Mouse (Mus musculus) layer of hippocampus, adult 11-12 months (tissue): ENCODE measurements around the gene Milr1.
A peak's percentile ranks its signal among the peaks of the same experiment; 100 is the strongest.
"Not testable (repeated sequence)": the region's sequence is repeated elsewhere in the genome, so short reads cannot be mapped to it uniquely, and the experiment has no call there.

Experiments
- DNase-seq: peaks from one replicate; pipeline ENCODE4 v3.0.0; 2022; ENCODE audit warnings: low spot score

The Milr1 gene

DNA sequence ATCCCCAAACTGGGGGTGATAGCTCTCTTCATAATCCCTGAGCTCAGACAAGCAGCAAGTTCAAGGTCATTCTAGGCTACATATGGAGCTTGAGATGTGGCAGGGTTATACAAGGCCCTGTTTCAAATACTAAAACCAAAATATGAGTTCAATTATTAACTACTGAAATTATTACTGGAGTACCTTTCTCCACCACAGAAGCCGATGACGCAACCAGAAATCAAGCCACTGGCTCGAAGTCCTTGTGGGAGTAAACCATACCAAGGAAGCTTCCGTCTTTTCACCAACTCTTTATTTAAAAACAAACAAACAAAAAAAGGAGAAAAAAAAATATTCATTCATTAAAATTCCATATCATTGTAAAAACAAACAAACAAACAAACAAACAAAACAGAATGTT, 25.9 kb downstream of the Milr1 start:
- DNase-seq = no peak

DNA sequence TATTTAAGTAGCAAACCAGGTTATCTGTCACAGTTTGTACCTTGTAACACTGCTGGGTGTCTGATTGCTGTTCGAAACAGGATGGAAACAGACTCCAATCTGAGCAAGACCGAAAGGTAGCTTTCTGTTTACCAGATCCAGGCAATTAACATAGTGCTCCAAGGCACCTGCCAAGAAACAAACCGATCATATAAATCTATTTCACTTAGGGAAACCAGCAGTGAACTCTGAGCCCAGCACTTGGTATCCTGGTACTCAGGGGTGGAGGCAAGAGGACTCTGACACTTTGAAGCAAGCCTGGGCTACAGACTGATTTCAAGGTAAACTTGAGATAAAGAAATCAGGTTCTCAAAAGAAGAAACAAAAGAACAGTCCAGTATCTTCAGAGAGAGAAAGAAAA, 26.4 kb downstream of the Milr1 start:
- DNase-seq = no peak

DNA sequence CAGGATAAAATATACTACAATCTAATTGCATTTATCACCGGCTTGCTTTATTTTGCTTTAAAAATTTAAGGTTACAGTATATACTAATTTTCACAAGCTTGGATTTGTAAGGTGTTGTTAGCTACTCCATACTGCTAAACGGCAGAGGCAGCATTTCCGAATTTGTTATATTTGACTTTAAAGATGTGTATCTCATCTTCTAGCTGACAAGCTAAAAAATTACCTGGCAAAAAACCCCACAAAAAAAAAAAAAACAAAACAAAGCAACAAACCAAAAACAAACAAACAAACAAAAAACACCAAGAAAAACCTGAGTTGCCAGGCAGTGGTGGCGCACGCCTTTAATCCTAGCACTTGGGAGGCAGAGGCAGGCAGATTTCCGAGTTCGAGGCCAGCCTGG, 27.1 kb downstream of the Milr1 start:
- no peak for DNase-seq

DNA sequence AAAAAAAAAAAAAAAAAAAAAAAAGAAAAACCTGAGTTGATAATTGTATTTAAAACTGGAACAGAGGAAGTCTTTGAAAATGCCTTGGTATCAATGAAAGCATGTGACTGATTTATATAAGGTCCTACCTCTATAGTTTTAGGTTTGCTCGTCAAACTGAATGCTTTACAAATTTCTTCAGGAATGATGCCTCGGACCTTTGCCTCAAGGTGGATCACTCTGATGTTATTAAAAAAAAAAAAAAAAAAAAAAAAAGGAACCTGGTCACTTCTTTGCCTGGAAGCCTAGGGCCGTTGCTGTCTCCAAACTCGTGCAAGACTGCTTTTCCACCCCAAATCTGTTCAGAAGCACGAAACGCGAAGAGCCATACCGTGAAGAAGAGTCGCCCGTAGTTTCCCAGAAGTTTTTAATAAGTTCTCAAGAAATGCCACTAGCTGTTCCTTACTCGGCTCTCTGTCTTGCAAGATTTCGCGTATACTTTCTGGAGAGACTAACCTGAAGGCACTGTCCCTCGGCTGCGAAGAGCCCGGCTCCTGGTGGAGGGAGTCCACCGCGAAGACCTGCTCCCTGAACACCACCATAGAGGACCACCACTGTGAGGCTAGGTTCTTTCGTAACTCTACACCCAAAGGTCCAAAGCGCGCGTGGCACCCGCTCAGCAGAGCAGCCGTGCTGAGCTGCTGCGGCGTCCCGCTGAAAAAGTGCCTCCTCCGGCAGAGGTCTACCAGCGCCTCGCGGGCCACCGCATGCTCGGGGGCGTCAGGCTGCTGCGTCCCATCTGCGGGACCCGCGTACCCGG, 27.8 kb downstream of the Milr1 start:
- DNase-seq = no peak

DNA sequence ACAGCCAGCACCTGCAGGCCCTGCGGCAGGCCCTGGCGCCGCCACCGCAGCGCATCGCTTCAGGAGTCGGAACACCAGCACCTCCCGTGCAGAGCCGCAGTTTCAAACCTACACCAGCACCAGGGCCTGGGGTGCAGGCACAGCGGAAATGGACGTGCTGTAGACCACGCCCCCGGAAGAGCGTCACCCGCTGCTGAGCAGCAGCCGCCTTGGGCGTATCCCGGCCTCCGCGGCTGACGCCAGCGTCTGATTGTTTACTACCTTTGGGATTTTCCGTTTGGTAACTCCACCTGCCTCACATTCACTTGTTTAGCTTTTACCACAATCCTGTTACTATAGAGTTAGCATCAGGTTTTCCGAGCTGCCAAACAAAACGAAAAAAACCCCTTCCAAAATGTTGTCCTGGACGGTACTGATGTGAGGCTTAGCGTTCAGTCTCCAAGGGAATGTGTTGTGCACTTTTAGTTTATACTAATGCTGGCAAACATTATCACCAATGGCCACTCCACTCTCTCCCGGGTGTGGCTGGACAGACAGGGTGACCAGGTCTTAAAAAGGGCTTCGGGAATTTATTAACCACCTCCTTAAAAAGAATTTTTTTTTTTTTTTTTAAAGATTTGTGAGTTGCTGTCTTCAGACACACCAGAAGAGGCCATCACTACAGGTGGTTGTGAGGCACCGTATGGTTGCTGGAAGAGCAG, 28.5 kb downstream of the Milr1 start, which contains the start of gene Polg2:
Gene Polg2, minus strand, starts transcription at position 150 of the 701 bp plus-strand sequence.
- DNase-seq = peak; percentile 91

DNA sequence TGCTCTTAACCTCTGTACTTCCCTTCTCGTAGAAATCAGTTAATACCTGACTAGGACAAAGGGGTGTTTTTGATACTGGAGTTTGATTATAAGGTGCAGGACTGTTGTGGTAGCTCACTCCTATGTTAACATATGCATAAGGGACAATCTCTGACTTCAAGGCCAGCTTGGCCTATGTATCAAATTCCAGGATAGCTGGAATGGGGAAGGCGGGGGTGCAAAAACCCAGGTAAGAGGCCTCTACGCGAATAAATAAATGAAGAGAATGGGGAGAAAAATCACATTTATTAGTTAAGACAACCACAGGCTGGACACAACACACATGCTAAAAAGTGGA, 29.0 kb downstream of the Milr1 start:
- DNase-seq = no peak

DNA sequence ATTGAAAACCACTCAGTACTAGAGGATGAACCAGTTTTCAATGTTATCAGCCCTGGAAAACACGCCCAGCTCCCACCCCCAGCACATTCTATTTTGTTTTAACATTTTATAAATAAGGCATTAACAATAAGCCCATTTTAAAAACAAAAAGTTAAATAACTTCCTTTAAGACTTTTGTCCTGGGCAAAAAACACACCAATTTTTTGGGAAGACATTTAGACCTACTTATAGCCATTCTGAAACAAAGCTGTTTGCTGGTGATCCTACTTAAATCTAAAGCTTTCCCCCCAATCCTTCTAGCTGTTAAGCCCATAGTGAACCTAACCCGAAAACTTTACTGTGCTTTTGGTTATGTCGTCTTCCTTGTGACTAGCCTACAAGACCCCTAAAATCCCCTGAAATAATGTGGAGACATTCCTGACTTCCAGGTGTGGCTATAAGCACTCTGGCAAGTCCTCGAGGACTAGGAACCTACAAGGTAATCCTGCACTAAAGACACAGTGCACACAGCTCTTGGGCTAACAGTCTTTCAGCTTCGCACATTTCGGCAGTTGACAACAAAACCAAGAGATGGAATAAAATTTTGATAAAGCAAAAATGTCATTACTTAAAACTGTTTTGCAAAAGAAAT, 29.7 kb downstream of the Milr1 start:
- no peak for DNase-seq

DNA sequence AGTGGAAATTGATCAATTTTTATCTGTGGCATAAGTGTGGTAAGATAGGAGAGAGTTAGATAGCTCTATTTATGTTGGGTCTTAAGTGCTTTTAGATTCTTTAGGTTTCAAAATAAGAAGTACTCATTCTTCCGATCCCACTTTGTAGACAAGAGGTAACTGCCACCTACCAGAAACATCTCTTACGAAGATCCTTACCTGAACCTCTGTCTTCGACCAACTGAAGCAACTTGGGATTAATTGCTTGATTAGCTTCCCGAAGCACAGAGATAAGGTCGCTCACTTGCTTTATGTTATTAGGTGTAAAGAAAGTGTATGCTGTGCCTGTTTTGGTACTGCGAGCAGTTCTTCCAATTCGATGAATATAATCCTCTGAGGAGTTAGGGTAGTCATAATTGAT, 31.2 kb downstream of the Milr1 start:
- not testable (repeated sequence) for DNase-seq

DNA sequence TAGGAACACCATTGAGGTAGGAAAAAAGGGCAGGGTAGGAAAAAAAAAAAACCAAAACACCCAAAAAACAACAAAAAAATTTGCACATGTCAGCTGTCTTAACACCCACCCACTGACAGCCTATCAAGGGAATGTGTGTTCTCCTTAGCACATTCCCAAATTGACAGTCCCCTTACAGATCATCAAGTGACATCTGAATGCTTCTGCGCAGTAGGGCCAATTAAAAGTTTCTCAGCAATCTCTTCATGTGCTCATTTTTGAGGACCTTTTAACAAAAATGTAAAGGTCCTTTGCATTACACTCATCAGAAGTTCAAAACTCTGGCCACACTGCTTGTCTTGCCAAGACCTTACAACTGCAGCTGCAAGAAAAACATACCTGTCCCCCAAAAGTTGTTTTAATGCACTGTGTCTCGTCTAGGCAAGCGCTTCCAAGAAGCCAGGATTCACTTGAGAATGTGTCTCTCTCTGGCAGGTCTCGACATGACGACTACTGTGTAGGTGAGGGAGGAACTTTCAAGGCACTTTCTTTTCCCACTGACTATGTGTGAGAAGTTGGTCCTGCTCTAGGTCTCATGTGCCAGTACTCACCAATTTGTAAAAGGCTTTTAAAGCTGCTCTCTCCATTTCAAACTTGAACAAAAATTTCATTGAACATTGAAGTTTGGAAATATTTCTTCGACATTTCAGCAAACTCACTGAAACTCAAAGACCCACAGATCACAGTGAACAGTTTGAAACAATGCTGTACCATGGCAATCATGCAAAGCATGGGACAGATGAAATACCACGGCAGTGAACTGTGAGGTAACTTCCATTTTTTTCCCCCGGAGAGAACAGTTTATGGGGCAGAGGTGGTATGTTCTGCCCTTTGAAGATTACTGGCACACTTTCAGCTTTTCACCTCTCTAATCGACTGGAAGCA, 32.1 kb downstream of the Milr1 start:
- DNase-seq = no peak

DNA sequence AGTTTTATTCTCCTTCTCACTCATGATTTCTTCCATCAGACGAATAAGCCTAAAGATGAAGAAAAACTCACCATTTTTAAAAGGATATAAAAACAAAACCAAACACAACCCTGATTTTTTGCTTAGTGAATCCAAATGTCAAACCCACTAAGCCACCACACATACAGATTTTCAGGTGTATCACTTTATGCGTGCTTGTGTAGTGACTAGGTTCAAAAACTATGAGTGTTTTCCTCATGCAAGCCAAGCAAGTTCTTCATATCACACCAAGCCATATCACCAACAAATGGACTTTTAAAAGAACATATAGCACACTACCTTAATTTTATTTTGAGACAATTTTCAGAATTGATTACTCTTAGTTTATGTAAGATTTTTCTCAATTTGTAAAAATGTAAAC, 33.5 kb downstream of the Milr1 start:
- no peak for DNase-seq

DNA sequence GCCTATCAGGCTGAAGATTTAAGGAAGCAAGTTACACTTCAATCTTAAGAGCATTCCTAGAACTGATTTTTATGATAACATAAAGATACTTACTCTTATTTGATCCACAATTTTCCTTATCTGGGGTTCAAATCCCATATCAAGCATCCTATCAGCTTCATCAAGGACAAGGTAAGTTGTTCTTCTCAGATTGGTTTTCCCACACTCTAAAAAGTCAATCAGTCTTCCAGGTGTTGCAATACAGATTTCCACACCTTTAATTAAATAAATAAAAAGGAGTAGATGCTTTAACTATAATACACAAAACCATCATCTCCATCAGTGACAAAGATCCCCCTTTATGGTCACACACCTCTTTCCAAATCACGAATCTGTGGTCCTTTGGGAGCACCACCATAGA, 34.0 kb downstream of the Milr1 start:
- DNase-seq = no peak

DNA sequence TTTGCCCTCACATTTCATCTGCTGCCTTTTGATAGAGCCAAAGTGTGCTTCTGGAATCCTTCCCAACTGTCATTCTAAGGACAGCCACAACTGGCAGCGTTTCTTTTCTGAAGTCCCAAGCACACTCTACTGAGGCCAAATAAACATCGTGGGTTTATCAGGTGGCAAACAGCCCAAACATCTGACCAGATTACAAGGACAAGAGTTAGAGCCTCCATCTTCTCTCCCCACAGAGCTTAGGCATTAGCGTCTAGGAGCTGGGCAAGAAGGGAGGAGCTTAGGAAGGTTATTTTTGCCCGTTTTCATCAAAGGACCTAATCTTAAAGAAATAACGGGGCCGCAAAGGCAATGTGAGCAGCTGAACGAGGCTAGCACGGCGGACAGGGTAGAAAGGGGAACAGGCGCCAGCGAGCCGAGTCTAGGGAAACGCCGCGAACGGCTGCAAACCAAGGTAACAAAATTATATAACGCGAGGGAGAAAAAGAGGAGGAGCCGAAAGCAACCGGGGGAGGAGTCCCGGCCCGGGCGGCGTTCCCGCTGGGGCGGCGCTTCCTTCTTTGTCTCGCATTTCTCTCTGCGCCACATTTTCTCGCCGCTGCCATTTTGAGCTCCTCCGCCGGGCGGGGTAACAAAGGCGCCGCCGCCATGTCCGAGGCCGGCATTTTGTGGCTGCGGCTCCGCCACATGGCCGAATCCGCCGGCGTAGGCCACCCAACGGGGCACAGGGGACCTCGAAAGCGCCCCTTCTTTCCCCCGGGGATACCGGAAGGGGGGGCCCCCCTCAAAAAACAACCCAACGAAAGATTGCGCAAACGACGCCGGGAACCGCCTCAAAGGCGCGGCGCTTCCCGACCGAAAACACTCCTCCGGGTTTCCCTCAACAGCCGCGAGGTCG, 36.4 kb downstream of the Milr1 start:
- DNase-seq = peak; percentile 91

DNA sequence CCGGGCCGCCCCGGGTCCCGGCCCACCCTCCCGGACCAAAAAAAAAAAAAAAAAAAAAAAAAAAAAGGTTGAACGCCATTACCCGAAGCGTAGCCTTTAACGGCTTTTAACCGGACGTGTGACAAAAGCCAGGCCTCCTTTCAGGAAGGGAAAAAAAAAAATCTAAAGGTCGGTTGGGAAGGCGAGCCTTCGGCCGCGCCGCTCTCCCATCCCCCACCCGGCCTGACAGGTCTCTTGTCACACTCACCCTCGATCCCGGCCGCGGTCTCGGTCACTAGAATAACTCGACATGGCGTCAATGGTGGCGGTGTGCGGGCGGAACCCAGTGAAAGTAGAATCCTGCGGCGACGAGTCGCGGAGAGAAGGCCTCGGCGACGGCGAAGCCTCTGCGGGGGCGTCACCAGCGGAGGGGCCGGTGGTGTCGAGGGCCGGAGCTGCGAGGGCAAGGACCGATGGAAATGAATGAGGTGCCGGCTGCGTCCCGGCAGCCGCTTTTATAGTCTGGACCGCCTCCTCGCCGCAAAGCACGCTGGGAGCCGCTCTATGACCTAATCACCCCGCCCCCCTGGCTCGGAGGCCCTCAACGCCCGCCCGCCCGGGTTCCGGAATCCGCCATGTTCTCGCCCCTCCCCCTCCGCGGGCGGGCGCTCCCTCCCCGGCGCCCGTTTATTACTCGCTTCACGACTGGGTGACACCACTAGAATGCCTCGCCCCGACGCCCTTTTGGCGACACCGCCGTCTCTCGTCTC, 37.2 kb downstream of the Milr1 start:
- DNase-seq = peak; percentile 99

DNA sequence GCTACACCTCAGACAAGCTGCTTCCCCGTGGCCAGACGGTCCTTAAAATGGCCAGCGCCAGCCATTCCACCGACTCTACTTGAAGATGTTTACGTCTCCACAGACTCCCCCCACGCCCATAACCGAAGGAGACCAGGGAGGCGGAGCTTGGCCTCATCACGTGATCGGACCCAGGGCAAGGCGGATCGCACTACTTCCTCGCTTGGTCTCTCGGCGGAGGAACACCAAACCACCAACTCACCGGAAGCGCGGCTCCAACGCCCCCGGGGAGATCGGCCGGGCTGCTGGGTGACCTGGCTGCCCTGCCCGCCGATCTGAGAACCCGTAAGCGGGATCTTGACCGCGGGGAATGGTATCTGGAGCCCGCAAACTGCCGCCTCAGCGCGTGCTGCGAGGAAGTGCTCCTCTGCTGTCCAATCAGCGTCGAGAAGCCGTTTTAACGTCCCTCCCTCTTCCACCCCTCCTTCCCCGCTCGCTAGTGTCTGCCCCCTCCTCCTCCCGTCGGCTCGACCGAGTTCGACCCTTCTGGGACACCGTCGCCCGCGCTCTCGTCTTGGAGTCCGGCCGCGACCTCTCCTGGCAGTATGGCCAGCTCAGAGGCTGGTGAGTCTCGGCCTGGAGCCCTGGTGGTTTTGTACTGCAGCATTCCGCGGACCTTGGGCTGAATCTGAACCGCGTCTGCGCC, 37.9 kb downstream of the Milr1 start, which contains the start of the genes Ddx5 and Cep95:
Gene Ddx5, minus strand, starts transcription at position 411 of the 685 bp plus-strand sequence.
Gene Cep95, plus strand, starts transcription at position 478 of the 685 bp plus-strand sequence.
- DNase-seq = peak; percentile 98

DNA sequence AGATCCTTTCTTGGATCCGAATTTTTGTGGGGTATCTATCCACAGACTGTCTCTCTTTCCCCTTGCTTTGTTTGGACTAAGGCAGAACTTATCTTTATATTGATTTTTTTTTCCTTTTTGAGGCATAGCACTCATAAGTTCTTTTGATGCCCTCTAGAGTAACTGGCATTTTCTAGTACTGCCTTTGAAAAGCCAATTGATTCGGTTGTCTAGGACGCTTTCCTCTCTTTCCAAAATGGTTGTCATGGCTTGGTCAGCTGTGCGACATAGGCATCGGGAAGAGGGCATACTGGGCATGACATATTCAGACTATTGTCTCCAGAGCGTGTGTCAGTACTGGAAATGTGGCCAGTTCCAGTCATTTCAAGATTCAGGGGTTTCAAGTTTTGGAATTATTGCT, 38.6 kb downstream of the Milr1 start:
- DNase-seq = no peak

DNA sequence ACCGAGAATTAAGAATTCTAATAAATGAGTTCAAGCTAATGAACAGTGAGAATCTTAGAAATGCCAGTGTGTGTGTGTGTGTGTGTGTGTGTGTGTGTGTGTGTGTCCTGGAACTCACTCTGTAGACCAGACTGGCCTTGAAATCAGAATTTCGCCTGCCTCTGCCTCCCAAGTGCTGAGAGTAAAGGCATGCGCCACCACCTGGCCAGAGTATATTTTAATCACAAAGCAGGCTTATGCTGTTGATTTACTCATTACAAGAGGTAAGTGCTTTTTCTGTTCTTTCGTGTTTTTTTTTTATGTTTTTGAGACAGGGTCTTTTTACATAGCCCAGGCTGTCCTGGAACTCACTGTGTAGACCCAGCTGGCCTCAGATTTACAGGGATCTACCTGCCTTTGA, 42.8 kb downstream of the Milr1 start:
- no peak for DNase-seq

DNA sequence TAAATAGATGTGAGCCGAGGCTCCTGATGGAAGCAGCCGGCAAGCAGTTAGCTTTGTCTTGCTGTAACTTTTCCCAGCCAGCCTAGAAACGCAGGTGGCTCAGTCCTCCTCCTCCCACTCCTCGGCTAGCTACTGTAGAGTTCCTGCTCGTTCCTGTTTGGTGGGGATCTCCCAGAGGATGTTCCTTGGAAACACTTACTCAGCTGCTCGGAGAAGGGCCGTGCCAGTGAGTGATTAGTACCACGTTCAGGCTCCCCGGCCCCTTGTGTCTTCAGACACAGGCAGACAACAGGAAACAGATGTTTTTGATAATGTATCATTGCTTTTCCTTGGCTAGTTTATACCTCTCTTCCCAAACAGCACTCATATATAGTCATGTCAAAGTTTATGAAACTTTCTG, 44.7 kb downstream of the Milr1 start:
- DNase-seq = no peak

DNA sequence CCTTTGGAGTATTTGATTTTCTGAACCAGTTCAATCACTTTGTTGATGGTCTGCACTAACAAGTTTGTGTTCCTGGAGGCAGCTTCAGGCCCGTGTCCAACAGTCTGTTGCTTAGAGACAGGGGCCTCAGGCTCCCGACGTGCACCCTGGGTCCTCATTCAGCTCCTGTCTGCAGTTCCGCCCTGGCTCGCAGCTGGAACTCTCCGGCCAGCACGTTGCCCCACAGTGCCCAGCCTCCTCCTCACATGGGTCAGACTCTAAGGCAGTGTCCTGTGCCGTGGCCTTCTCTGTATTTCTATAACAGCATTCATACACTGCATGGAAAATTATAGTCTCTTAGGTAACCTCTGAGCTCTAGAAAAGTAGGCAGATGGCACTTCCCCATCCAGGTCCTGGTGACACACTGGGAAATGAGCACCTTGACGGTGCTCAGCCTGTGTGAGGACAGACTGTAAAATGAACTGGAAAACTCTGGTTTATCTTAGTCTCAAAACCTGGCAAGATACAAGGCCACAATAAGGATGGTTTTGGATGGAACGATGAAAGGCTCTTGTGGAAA, 51.1 kb downstream of the Milr1 start:
- no peak for DNase-seq

DNA sequence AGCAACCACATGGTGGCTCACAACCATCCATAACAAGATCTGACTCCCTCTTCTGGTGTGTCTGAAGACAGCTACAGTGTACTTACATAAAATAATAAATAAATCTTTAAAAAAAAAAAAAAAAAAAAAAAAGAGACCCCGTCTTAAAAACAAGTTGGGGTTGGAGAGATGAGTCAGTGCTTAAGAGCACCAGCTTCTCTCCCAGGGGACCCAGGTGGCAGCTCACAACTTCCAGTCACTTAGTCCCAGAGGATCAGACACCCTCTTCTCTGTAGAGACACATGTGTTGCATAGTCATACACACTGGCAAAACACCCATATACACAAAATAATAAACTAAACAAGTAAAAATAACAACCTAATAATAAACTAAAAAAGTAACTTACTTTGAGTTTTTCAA, 56.4 kb downstream of the Milr1 start:
- DNase-seq = not testable (repeated sequence)
